Mouse (Mus musculus) hindbrain, embryonic 12.5 days (tissue): ENCODE measurements around the gene Boll. TPM values are rescaled to one million over a fixed set of nuclear protein-coding genes. Genes with fewer than 3 reads are reported as not detected.

Experiments used
- polyA plus RNA-seq: library from polyadenylated mRNA; unstranded; fragments of >200 nt; fragmentation: Nextera tagmentation; extraction: Ambion mirVana; gene quantifications from 2 replicates; pipeline ENCODE4 v1.2.1, GENCODE M21; 2016

Gene Boll
- polyA plus RNA-seq, 1 experiment from 2014 or later: 1.4 TPM

Other genes with a start within 250 kb of the Boll start
- 150 and 161 TPM in 2 replicates for gene Mob4, start 232.2 kb downstream of the Boll start, polyA plus RNA-seq
- gene Rftn2, start 136.7 kb downstream of the Boll start, polyA plus RNA-seq: 13.0 and 13.6 TPM in 2 replicates
- 3.2 and 3.6 TPM in 2 replicates for gene Mars2, start 126.3 kb downstream of the Boll start, polyA plus RNA-seq
- gene Plcl1, start 42.5 kb upstream of the Boll start, polyA plus RNA-seq: 5.2 and 5.5 TPM in 2 replicates